In genomic region chr10:12700576-12700975, GRCm38 (mm10) we compare ENCODE assay signal across 11 mouse cellular contexts.
A peak's percentile ranks its signal among the peaks of the same experiment; 100 is the strongest.
DNase-seq lines count a peak whose midpoint lies in the region; ATAC-seq and TF ChIP-seq lines count a peak whose summit lies in the region.
"Had no signal": no experiment of that assay in that cellular context is flagged by ENCODE, and none has a peak within 500 bp of the region (broad histone marks: within the 10 kb centered on the region; RNA-seq: fewer than 3 reads in every experiment).

No protein-coding gene starts in this region.

- H3K4me1 ChIP-seq in liver, adult 2 months (ENCODE audit: control insufficient read depth, insufficient read depth, low read length): no peaks in the 10 kb centered on the region
- no peaks in the 10 kb centered on the region for H3K4me1 ChIP-seq in liver, embryonic 11.5 days (replicated peaks; ENCODE audit: control insufficient read depth, insufficient read depth, low read length)
- H3K4me1 ChIP-seq: hindbrain, embryonic 15.5 days had no signal

- H3K27me3 ChIP-seq in liver, adult 2 months (ENCODE audit: control insufficient read depth, insufficient read depth, low read length): no peaks in the 10 kb centered on the region
- H3K27me3 ChIP-seq in liver, embryonic 11.5 days (replicated peaks; ENCODE audit: control insufficient read depth, insufficient read depth, low read length): no peaks in the 10 kb centered on the region
- H3K27me3 ChIP-seq: hindbrain, embryonic 15.5 days; liver, embryonic 13.5 days had no signal

- H3K9me3 ChIP-seq in liver, embryonic 11.5 days (ENCODE audit: control insufficient read depth, low read length): no peaks in the 10 kb centered on the region
- H3K9me3 ChIP-seq: hindbrain, embryonic 15.5 days; liver, embryonic 13.5 days had no signal

- TF ChIP-seq CTCF in gastrocnemius, adult 2 months (IDR thresholded peaks at IDR 0.05): peak; percentile 54
- TF ChIP-seq CTCF in liver, adult 2 months (IDR thresholded peaks at IDR 0.05; ENCODE audit: low read depth, low read length): no peak; the same call in 1 of the 2 replicates

- no peak overlapping the region for H3K4me2 ChIP-seq in liver, embryonic 11.5 days
- H3K4me2 ChIP-seq: hindbrain, embryonic 15.5 days; liver, embryonic 13.5 days had no signal

- no peak overlapping the region for H3K9ac ChIP-seq in liver, adult 2 months (ENCODE audit: low read depth, low read length)
- H3K9ac ChIP-seq in liver, embryonic 11.5 days (ENCODE audit: low read depth, low read length): no peak overlapping the region
- H3K9ac ChIP-seq: hindbrain, embryonic 15.5 days; liver, embryonic 13.5 days had no signal

- no peak overlapping the region for H3K4me3 ChIP-seq in gastrocnemius, adult 2 months
- H3K4me3 ChIP-seq in liver, adult 2 months (ENCODE audit: insufficient read depth, low read depth, low read length): no peak overlapping the region
- H3K4me3 ChIP-seq in liver, embryonic 11.5 days (ENCODE audit: low read depth, low read length): no peak overlapping the region
- H3K4me3 ChIP-seq: hindbrain, embryonic 15.5 days; liver, embryonic 13.5 days had no signal

- intact Hi-C loops in gastrocnemius, adult 2 months (cut with DNase I): no loop called here

- H3K36me3 ChIP-seq in liver, adult 2 months (ENCODE audit: control insufficient read depth, insufficient read depth, low read length): peaks cover 15% of the 10 kb centered on the region
- H3K36me3 ChIP-seq in liver, embryonic 11.5 days (ENCODE audit: control insufficient read depth, insufficient read depth, low read length): 0 out of 2 replicates have a peak, but pooled peaks cover 4% of the 10 kb centered on the region
- H3K36me3 ChIP-seq: hindbrain, embryonic 15.5 days; liver, embryonic 13.5 days had no signal

- DNase-seq in gastrocnemius, adult 2 months: no peak
- no peak for DNase-seq in gastrocnemius, adult 18-20 months (ENCODE audit: low spot score)
- DNase-seq in liver, adult 2 months (ENCODE audit: extremely low read depth, low read depth, low spot score): peak; percentile 6
- no peak for DNase-seq in liver, embryonic 11.5 days (ENCODE audit: low spot score)
- DNase-seq in ES-CJ7 (ENCODE audit: low read depth, low spot score): peak; percentile 61
- DNase-seq in naive thymus-derived CD4-positive, alpha-beta T cell, adult 2 months (ENCODE audit: low read depth): peak; percentile 64
- DNase-seq in right cerebral cortex, postnatal 10 days (ENCODE audit: low spot score in 2 of 2): no peak
- DNase-seq in layer of hippocampus, adult 11-12 months (ENCODE audit: low spot score): no peak
- DNase-seq: liver, embryonic 13.5 days; midbrain, embryonic 14.5 days had no signal

- TF ChIP-seq POLR2A in liver, adult 2 months (IDR thresholded peaks at IDR 0.05; ENCODE audit: extremely low read depth, insufficient read depth, low read length): no peak

- WGBS in liver, adult 2 months: 85% methylated on average over 3 of the region's 3 CpGs
- 78% methylated on average over 3 of the region's 3 CpGs for WGBS in liver, embryonic 11.5 days

- H3K79me2 ChIP-seq in liver, adult 2 months (ENCODE audit: control insufficient read depth, insufficient read depth, low read length): no peaks in the 10 kb centered on the region

- no peak for ATAC-seq in liver, embryonic 11.5 days (replicated peaks; ENCODE audit: low FRiP score)

- H3K27ac ChIP-seq in gastrocnemius, adult 2 months: no peak overlapping the region
- H3K27ac ChIP-seq in liver, adult 2 months (replicated peaks; ENCODE audit: insufficient read depth, low read depth, low read length): no peak overlapping the region
- no peak overlapping the region for H3K27ac ChIP-seq in liver, embryonic 11.5 days (ENCODE audit: low read depth, low read length)
- H3K27ac ChIP-seq: hindbrain, embryonic 15.5 days; liver, embryonic 13.5 days had no signal

Comparison
In these comparisons a context has a peak if more than half of its experiments do, and no peak if none do; other contexts are left out.
1. DNase-seq: peak in liver, adult 2 months (single experiment), ES-CJ7 (single experiment) and naive thymus-derived CD4-positive, alpha-beta T cell, adult 2 months (single experiment); none in gastrocnemius, adult 2 months (single experiment), gastrocnemius, adult 18-20 months (single experiment), liver, embryonic 11.5 days (single experiment), right cerebral cortex, postnatal 10 days (0 of 2) and layer of hippocampus, adult 11-12 months (single experiment).